Mouse (Mus musculus) small intestine, adult 2 months (tissue): ENCODE results near the gene Xxylt1.

Experiments used
- CTCF ChIP-seq: fragments of 200-500 bp; IDR thresholded peaks from 2 replicates; pipeline ENCODE4 v1.5.1; 2012; ENCODE audit warnings: low read depth, mild to moderate bottlenecking, control low read depth, inconsistent platforms, low read length, moderate library complexity, mixed read lengths; ENCODE audit not compliant: insufficient replicate concordance, insufficient read length; ENCODE audit errors: extremely low read depth
- POLR2A ChIP-seq: fragments of 200-500 bp; IDR thresholded peaks from 2 replicates; pipeline ENCODE4 v1.6.1; 2012; ENCODE audit warnings: low read depth, mild to moderate bottlenecking, control low read depth, inconsistent platforms, low read length, moderate library complexity

DNA sequence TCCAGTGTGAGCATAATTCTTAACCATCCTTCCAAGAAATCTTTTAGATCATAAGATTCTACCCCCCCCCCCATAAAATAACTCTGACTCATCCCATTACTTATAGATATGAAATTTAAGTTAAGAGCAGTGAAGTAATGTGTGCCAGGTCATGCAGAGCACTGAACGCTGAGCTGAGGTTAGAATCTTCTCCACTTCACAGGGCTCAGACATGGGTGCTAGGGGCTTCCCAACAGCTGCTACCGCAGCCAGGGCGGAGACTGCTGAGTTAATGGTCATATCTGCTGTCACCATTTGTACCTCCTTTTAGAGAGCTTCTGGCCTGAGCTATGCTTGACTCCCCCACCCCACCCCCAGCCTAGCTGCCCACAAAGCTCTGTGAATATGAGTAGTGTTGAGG lies 143.6 kb downstream of the Xxylt1 start:
- no peak for TF ChIP-seq CTCF
- TF ChIP-seq POLR2A: no peak
